Mouse (Mus musculus) embryo, embryonic 11.5 days (tissue): ENCODE data around the gene Tff3.

Source experiments
- DNase-seq: peaks from one replicate; pipeline ENCODE4 v3.0.0-alpha.2; 2012; ENCODE audit warnings: low read depth, low spot score

Gene Tff3

DNA sequence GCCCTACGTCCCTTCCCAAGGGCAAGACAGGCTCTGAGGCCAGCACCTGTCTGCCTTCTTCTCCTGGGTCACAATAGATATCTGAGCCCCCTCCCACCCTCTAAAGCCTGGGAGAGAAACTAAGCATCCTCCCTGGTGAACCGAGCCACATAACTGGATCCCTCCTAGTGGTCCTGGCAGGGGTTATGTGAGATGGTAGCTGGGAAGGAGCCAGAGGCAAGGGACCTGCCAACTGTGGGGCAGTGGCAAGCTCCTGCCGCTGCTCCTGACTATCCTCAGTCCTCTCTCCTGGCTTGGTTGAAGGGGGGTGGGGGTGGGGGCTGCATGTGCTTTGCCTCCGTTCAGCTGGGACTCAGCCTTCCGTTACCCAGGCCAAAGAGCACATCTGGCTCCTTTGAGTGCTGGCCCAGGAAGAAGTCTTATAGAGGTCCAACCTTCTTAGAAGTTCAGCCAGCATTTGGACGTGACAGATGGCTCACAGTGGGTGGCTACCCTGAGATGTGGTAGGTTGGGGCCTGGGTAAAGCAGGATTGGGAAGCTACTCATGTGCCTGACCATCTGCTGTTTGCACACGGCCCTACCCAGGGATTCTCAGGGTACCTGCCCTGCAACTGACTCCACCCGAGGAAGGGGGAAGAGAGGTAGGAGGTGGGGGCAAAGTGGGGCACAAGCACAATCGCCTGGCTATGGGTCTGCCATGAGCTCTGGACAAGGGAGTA lies 3.7 kb downstream of the Tff3 start:
- no peak for DNase-seq

DNA sequence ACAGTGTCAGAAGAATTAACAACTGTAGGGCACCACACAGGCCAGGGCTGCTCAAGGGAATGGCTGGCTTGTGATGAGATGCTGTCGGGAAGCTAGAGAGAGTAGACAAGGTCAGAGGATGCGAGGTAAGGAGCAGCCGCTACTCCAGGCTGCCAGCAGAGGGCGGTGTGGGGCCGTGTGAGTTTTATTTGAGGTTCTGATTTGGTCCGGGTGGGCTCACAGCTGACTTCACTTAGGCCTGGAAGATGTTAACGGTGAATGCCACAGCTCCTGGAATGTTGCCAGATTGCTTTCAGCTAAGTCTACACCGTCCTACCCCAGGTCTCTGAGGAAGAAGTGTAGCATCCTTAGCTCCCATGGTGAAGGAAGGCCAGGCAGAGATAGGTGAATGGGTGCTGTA lies 7.5 kb downstream of the Tff3 start:
- DNase-seq, result peak; percentile 31

DNA sequence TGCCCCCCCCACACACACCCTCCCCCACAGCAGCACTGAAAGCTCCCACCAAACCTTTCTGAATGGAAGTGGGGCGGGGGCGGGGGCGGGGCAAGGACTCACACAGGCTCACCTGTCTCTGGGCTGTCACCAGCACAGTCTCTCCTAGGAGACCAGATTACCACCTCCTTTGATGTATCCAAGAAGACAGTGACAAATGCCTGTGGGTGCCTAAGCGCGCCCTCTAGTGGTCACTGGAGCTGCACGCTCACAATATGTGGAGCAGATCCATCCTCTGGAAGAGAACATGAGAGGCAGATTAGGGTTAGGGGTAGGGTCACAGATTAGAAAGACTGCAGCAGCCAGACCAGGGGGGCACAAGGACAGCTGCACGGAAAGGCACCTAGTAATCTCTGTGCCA lies 10.0 kb downstream of the Tff3 start:
- peak; percentile 56 for DNase-seq

DNA sequence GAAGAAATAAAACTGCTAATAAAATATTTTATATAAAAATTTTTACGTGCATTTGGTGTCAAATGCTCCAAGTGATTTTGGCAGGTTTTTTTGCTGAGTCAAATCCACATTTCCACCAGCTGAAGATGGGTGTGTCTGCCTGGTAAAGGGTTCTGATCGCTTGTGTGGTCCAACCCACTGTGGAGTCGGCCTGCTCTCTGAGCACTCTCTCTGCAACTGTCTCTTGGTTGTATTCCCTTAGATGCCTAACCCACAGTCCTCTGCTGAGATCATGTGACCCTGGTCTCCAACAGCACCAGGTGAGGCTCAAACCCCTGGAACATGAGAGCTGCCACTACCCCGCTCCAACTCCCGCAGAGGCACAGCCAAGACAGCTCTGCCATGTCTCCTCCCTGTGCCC lies 11.5 kb downstream of the Tff3 start:
- no peak for DNase-seq

DNA sequence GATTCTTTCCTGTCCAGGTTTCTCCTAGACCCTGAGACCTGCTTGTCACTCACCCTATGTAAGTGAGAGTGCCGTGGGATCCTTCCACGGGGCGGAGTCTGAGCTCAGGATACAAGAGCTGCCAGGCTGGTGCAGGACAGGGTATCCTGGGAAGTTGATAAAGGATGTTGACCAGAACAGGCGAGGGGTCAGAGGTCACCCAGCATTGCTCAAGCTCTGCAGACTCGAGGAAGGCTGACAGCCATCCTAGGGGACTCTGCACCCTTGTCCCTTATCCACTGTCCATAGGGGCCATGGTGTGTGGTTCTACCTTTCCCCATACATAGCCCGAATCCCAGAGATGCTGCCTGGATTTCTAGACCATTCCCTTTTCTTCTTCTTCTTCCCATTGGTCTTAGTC lies 13.4 kb downstream of the Tff3 start:
- no peak for DNase-seq

DNA sequence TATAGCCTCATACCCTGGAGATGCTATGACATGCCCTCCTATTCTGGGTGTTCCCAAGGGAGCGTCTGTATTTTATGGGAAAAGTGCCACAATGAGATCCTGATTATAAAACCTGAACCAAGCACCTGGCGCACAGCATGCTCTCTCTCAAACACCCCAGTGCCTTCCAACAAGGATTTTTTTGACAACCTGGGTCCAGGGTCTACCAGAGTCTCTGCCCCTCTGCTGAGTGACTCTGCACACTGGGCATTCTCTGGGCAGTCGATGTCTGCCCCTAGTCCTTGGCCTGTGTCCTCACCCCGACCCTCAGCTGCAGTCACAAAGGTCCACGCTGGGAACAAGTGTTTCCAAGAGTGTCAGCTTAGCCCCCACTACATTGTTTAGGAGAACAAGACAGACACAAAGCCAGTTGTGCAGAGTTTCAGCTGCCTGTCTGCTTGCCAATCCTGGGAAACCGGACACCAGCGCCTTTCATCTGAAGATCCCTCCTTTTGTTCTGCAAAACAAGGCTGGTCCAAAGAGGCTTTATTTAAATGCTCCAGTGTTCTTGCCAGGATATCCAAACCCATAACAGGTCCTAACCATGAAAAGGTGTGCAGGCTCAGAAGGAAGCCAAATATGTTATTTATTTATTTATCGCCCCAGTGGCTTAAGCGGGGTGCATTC lies 16.1 kb downstream of the Tff3 start:
- no peak for DNase-seq

DNA sequence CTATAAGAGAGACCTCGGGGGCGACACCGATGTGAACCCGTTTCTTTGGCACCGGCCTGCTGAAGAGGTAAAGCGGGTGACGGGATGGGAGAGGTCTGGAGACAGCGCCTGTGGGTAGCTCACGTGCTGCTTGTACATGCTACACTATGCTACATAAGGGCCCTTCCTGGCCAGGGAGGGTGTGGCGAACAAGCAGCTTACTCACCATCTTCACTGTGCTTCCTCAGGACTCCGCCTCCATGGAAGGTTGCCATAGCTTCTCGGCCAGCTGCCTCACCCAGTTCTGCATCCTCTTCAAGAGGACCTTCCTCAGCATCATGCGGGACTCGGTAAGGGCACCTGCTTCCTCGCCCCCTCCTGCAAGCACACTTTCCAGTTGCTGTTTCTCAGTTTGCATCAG lies 21.1 kb downstream of the Tff3 start:
- DNase-seq, result no peak

DNA sequence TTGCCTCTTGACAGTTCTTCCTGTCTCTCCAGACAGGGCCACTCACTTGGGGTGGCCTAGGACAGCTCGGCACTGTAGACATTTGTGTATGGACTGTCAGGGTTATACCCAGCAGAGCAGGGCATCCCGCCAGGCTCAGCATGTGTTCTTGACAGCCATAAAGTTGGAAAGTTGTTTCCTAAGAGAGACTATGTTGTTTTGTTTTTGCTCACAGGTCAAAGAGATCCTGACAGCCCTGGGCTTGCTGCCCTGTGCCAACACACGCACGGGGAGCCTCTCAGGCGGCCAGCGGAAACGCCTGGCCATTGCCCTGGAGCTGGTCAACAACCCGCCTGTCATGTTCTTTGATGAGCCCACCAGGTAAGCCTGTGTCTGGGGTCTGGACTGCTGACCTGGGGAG lies 25.6 kb downstream of the Tff3 start:
- no peak for DNase-seq

DNA sequence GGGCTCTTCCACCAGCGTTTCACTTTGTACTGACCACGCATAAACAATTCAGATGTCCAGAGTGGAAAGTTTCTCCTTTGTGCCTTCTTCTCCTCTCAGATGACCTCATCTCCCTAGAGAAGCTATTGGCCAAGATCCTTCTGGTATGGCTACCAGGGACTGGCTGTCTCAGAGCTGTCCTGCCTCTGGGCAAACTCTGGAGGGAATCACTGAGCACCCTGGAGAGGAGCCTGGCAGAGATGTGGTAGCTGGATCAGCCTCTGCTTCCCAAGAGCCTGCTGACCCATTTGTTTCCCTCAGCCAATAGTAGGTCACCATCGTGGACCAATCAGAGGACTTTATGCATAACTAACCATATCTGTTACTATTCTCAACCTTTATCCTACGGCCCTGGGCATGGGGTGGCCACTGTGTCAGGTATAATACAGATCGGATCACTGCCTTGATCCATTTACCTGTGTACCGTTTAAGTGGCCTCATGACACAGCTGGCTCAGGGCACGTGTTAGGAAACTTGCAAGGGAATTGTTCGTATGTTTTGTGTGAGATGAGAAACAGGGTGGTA lies 26.4 kb downstream of the Tff3 start:
- DNase-seq, result no peak

DNA sequence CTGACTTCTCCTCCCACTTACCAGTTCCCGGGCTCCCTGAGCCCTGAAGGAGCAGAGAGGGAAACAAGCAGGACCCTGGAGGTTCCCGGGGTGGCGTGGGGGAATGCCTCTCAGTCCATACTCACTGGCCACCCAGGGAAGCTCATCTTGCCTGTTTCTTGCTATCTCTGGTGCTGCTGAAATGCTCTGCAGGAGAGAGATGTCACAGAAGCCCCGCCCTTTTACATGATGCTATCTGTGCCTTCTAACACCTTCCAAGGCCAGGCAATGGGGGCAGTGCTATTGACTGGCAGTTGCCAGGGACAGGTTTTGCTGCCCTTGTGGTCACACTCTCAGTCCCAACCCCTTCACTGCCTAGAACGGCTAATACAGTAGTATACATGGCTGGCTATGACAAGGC lies 30.7 kb downstream of the Tff3 start:
- DNase-seq, result no peak

DNA sequence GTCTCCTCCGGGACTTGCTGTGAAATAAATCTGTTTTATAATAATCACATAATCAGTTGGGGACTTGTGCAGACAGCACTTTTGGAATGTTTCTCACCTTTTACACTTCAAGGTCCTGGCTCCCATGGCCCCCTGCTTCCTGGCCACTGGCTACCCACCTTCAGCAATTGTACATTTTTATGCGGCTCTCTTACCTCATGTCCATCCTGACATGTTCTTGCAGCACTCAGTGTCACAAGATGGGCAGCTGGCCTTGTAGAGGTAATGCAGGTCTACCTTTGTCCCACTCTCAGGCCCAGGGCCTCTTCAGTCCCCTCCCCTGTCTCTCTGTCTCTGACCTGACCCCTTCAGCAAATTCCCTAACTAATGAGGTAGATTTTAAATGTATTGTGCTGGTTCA lies 32.6 kb downstream of the Tff3 start:
- DNase-seq, result no peak

DNA sequence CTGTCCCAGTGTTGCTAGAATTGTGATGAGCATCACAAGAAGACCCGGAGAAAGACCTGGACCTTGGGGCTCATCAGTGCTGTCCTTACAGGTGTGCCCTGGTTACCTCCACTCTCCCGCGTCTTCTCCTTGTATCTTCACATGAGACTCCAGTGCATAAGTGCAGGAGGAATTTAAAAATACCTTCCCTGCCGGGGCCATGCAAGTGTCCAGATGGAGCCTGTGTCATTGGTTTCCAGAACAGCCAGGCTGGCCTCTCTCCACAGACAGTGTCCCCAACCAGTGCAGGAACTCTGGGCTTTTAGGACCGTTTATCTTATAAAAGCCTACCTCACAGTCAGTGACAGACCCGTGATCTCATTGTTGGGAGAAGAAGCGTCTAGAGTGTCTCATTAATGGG lies 33.9 kb downstream of the Tff3 start:
- no peak for DNase-seq

DNA sequence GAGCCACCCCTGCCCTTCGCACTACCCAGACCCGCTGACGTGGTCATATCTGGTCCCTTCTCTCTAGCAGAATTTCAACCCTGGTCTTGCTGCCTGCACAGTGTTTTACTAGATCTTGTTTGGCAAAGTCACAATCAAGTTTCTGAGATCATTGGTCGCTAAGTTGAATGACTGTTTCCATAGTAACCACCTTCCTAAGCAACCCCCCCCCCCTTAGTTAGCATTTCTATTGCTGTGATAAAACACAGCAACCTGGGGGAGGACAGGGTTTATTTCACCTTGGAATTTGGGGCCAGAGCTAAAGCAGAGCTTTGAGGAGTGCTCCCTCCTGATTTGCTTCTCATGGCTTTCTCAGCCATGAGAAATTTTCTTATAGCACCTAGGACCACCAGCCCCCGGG lies 34.7 kb downstream of the Tff3 start:
- DNase-seq, result no peak

DNA sequence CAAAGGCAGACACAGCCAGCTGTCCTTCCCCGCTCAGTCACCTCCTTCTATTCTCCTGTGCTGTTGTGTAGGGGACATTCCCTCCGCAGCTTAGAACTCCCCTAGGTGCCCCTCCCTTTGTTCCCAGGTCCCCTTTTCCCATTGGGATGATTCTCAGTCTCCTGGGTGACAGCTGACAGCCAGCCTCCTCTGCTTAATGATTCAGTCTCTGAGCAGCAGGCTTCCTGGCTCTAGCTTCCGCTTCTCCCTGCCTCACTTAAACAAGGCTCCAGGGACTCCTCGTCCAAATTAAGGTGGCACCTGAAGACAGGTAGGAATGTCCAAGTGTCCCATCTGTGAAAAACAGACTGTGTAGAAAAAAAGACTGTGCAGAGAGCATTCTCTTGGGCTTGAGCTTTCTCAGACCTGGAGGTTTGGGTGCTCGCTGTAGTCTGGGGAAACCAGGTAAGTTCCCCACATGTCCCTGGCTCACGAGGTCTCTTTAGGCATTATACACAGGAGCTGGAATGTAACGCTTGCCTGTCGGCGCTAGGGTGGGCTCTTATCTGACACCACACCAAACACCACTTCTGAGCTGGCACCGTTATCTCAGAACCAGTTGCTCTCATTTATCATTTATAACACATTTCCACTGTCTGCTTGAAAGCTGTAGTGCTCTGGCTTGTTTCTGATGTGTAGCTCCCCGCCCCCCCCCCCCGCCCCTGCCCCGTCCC lies 38.3 kb downstream of the Tff3 start:
- DNase-seq, result no peak

DNA sequence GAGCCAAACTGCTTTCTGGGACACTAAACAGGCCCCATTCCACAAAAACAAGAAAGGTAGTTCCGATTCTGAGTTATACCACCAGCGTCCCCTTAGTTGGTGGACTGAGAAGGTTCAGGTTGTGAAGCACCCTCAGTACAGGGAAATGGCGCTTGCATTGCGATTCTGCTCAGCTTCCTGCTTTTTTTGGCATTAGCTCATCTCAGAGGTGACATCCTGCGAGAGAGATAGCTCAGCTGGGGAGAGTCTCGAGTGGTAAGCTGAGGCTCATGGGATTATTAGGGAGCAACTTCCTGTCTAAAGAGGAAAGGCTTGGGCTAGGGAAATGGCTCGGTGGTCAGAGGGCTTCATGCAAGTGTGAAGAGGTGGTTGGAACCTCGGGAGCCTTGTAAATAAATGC lies 39.6 kb downstream of the Tff3 start:
- DNase-seq, result no peak

DNA sequence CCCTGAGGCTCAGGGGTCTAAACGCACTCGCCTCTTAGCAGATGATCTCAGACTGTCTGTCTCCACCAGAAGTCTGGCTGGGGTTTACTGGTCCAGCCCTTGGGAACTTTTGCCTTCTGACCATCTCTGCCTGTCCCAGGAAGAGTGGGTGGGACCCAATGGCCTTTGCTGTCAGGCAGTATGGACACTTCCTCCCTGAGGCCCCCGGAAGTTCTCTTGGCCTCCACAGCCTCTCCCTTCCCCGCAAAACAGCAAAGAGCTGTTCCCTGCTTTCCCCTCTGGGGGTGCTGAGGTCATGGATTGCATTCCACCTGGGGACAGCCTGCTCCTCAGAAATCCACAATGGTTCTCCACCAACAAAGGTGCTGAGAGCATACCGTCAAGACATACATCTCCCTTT lies 40.7 kb downstream of the Tff3 start:
- no peak for DNase-seq

DNA sequence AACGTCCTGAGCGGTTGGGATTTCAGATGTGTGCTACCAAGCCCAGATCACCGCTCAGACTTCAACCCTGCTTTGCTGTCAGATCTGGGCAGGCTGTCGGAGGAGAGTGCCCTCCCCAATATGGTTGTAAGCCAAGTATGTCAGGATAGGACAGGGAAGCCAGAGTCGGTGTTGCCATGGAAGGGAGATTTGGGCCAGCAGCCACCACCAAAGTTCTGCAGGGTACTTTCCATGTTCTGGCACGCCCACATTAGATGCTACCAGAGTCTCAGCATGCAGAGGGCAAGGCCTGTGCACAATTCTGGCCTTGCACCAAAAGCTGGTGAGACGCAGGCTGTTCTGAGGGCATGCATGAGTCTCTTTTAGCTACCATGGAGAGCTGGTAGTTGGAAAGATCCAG lies 43.2 kb downstream of the Tff3 start:
- DNase-seq, result no peak

DNA sequence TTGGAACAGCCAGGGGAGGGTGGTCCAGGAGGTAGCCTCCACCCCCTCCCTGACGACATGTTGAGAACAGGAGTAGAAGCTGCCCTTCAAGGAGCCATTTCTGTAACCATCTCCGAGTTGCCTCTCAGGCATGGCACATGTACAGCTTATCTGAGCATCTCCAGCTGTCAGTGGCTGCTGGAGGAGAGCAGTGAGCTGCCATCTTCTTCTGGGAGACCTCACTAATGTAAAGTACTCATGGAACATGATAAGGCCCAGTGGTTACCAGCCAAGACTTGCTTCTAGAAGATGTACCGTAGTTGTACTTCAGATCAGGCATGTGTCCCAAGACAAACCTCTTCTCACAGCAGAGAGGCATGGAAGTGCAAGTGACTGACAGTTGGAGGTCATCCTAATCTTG lies 43.9 kb downstream of the Tff3 start:
- no peak for DNase-seq

DNA sequence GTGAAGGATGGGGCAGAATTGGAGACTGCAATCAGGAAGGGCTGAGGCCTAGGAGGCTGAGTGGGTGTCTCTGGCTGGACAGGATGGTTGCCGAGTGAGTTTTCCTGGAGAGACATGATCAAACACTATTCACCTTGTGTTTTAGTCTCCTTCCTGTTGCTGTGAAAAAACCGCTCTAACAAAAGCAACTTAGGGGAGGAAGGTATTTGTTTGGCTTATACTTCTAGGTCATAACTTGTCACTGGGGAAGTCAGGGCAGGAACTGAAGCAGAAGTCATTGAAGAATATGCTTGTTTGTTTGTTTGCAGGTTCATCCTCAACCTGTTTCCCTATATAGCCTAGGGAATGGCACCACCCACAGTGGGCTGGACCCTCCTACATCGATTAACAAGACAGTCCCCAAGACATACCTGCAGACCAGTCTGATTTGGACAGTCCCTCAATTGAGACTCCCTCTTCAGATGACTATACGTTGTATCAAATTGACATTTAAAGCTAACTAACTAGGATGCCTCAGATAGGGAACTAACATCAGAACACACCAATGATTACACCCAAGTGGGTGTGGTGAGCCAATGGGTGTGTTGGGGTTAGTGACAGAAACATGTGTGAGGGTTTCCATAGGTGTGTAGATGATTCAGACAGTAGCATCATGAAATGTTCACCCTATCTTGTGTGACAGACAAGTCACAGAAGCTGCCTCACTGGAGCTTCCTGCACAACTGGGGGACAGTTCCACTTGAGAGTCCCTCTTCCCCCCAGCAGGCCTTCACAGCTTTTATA lies 47.0 kb downstream of the Tff3 start:
- DNase-seq, result no peak

DNA sequence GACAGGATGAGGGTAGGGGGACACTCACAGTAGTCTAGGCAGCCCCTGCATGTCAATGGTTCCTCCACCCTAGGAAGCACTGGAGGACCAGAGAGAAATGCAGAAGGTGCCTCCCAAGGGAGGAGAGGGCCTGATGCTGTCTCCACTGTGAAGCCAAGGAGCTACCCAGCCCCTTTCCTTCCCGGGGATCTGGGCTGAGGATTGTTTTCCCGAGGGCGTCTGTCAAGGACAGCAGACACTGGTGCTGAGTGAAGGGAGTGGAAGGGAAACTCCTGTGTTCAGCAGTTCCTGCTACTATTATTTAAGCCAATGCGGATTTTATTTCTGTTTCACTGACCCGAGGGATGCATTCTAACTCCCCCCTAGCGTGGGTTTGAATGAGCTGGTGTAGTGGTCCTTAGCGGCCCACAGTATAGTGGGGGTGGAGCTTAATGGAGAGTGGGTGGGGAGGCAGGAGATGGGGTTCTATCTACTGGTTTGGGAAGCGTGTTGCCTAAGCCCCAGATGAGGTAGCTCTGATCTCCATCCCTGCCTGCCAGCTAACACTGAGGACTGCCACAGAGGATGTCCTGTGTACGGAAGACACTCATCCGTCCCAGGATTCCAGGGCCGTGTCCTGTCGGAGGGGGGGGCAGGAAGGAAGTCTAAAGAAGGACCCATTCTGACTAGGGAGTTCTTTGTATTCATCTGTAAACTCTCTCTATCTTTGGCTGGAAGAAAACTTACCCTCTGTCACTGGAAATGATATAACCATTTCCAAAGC lies 50.2 kb downstream of the Tff3 start:
- no peak for DNase-seq

DNA sequence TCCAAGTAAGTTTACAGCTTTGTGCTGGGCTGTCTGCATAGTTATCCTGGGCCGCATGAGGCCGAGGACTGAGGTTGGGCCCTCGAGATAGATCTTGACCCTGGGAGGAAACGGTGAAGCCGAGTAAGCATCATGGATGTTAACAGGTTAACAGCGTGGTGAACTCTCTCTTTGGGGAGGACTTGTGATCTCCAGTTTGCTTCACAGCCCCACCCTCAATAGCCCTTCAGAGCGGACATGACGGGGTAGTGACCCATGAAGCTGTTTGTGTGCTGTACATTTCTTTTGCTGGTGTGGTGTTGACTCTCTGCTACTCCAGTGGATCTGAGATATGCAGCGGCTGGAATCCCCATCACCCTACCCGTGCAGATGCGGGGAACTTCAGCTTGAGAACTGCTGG lies 50.9 kb downstream of the Tff3 start:
- DNase-seq, result no peak
